Mouse (Mus musculus) forebrain, postnatal 0 days (tissue): Measurements from ENCODE around the gene Edn1. TPM values are rescaled to one million over a fixed set of nuclear protein-coding genes. Genes with fewer than 3 reads are reported as not detected.

Experiments
- ATAC-seq: fragments of 200-750 bp; cut with Nextera tagmentation; 2 replicates; pipeline ENCODE4 v1.8.0; 2017; ENCODE audit warnings: mild to moderate bottlenecking, moderate library complexity
- DNase-seq: peaks from one replicate; pipeline ENCODE4 v3.0.0-alpha.2; 2015
- H3K27ac ChIP-seq: fragments of 300-500 bp; sonication (generic); 2 replicates; pipeline ENCODE4 v1.5.1; 2014; ENCODE audit warnings: low read depth, mild to moderate bottlenecking, antibody characterized with exemption, low read length, moderate library complexity, mixed read lengths
- H3K27me3 ChIP-seq: fragments of 300-500 bp; sonication (generic); 2 replicates; pipeline ENCODE4 v1.6.1; 2014; ENCODE audit warnings: mild to moderate bottlenecking, low read length, mixed read lengths; ENCODE audit not compliant: insufficient read depth
- H3K36me3 ChIP-seq: fragments of 300-500 bp; sonication (generic); 2 replicates; pipeline ENCODE4 v1.6.1; 2014; ENCODE audit warnings: mild to moderate bottlenecking, moderate library complexity; ENCODE audit not compliant: insufficient read depth
- H3K4me1 ChIP-seq: fragments of 300-500 bp; sonication (generic); 2 replicates; pipeline ENCODE4 v1.6.1; 2014; ENCODE audit warnings: antibody characterized with exemption; ENCODE audit not compliant: insufficient read depth
- H3K4me2 ChIP-seq: fragments of 300-500 bp; sonication (generic); 2 replicates; pipeline ENCODE4 v1.6.1; 2014; ENCODE audit warnings: low read depth, mild to moderate bottlenecking, moderate library complexity
- H3K4me3 ChIP-seq: fragments of 300-500 bp; sonication (generic); 2 replicates; pipeline ENCODE4 v1.5.1; 2014; ENCODE audit warnings: low read depth, low read length, mixed read lengths
- H3K9ac ChIP-seq: fragments of 300-500 bp; sonication (generic); 2 replicates; pipeline ENCODE4 v1.6.1; 2014; ENCODE audit warnings: mild to moderate bottlenecking
- H3K9me3 ChIP-seq: fragments of 300-500 bp; sonication (generic); 2 replicates; pipeline ENCODE4 v1.6.1; 2016; ENCODE audit warnings: low read length
- CTCF ChIP-seq: sonication (generic); IDR thresholded peaks from 2 replicates; pipeline ENCODE4 v1.5.1; 2016; ENCODE audit warnings: antibody characterized with exemption, control low read depth, low read depth
- WGBS: fragments of 180-500 bp; shearing (Covaris S2); extraction: QIAGEN DNeasy Blood & Tissue Kit; methylation state at CpG from one replicate; pipeline ENCODE4 v1.1.7; 2014; 5-methylcytosine and 5-hydroxymethylcytosine counted together
- polyA plus RNA-seq: library from polyadenylated mRNA; unstranded; fragments of >200 nt; fragmentation: Nextera tagmentation; extraction: Ambion mirVana; gene quantifications from 2 replicates; pipeline ENCODE4 v1.2.1, GENCODE M21; 2015
- total RNA-seq: library from RNA; depleted of rRNA; stranded (reverse); fragments of >200 nt; gene quantifications from 2 replicates; pipeline ENCODE4 v1.2.3, GENCODE M21; 2014

Gene Edn1
- total and polyA plus RNA-seq, 2 experiments from 2014 or later, result 2.3 to 2.7 TPM

- H3K4me3 ChIP-seq, result no peak overlapping the region
- no peaks in the 10 kb centered on the region for H3K36me3 ChIP-seq
- ATAC-seq (no peak), DNase-seq (no peak)
- H3K27me3 ChIP-seq, result no peaks in the 10 kb centered on the region
- H3K4me2 ChIP-seq, result no peak overlapping the region
- H3K4me1 ChIP-seq, result no peaks in the 10 kb centered on the region
- H3K9ac ChIP-seq, result no peak overlapping the region
- no peak overlapping the region for H3K27ac ChIP-seq
- WGBS, result 94% methylated on average over 2 of the region's 2 CpGs
- no peaks in the 10 kb centered on the region for H3K9me3 ChIP-seq
- TF ChIP-seq CTCF, result no peak
These were observed 23.5 kb upstream of the Edn1 start for GRCm38 (mm10) chr13:42277751-42278150.

GRCm38 (mm10) chr13:42285896-42286295, 15.4 kb upstream of the Edn1 start:
- H3K4me3 ChIP-seq, result no peak overlapping the region
- H3K36me3 ChIP-seq, result no peaks in the 10 kb centered on the region
- no peaks in the 10 kb centered on the region for H3K9me3 ChIP-seq
- no peak overlapping the region for H3K4me2 ChIP-seq
- no peak for TF ChIP-seq CTCF
- H3K27me3 ChIP-seq, result no peaks in the 10 kb centered on the region
- DNase-seq (no peak), ATAC-seq (no peak)
- H3K4me1 ChIP-seq, result no peaks in the 10 kb centered on the region
- H3K27ac ChIP-seq, result no peak overlapping the region
- WGBS, result 83% methylated on average over 3 of the region's 3 CpGs
- H3K9ac ChIP-seq, result no peak overlapping the region

- H3K27ac ChIP-seq, result no peak overlapping the region
- H3K9me3 ChIP-seq, result no peaks in the 10 kb centered on the region
- no peaks in the 10 kb centered on the region for H3K27me3 ChIP-seq
- H3K4me3 ChIP-seq, result no peak overlapping the region
- ATAC-seq (no peak), DNase-seq (no peak)
- no peak overlapping the region for H3K4me2 ChIP-seq
- no peak overlapping the region for H3K9ac ChIP-seq
- H3K4me1 ChIP-seq, result no peaks in the 10 kb centered on the region
- TF ChIP-seq CTCF, result no peak
- whole genome bisulfite sequencing, result 91% methylated on average over 4 of the region's 4 CpGs
- no peaks in the 10 kb centered on the region for H3K36me3 ChIP-seq
These were observed 14.5 kb upstream of the Edn1 start for GRCm38 (mm10) chr13:42286768-42287167.

DNA sequence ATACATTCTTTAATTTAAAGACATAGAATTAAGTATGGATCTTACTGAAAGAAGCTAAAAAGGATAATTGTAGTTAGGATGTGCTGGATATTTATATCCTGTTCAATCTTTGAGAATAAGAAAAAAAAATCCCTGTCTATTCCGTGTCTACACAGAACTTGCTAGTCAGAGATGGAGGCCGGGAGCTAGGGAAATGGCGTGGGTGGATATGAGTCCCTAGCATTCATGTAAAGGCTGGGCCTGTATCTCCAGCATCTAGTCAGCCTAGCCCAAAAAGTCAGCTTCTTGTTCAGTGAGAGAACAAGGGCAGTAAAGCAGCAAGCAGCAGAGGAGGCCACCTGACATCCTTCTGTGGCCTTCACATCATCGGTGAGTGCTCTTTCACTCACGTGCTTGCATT, 8.7 kb upstream of the Edn1 start:
- Histone ChIP-seq H3K27ac (no peak overlapping the region), H3K27me3 (no peaks in the 10 kb centered on the region), H3K9ac (no peak overlapping the region), H3K4me1 (no peaks in the 10 kb centered on the region), H3K36me3 (no peaks in the 10 kb centered on the region), H3K4me2 (no peak overlapping the region), H3K4me3 (no peak overlapping the region), H3K9me3 (no peaks in the 10 kb centered on the region)
- ATAC-seq, result no peak
- 85% methylated on average over 5 of the region's 5 CpGs for WGBS
- no peak for TF ChIP-seq CTCF
- DNase-seq, result no peak

- Histone ChIP-seq H3K36me3 (no peaks in the 10 kb centered on the region), H3K4me2 (no peak overlapping the region), H3K4me1 (peaks cover 11% of the 10 kb centered on the region; the same call in 1 of the 2 replicates), H3K9me3 (no peaks in the 10 kb centered on the region), H3K9ac (no peak overlapping the region), H3K27ac (no peak overlapping the region), H3K4me3 (no peak overlapping the region), H3K27me3 (peaks cover 18% of the 10 kb centered on the region)
- 47% methylated on average over 8 of the region's 8 CpGs for WGBS
- TF ChIP-seq CTCF, result no peak
- no peak for DNase-seq
- ATAC-seq, result no peak
These were observed 3.0 kb upstream of the Edn1 start for GRCm38 (mm10) chr13:42298302-42298701.

DNA sequence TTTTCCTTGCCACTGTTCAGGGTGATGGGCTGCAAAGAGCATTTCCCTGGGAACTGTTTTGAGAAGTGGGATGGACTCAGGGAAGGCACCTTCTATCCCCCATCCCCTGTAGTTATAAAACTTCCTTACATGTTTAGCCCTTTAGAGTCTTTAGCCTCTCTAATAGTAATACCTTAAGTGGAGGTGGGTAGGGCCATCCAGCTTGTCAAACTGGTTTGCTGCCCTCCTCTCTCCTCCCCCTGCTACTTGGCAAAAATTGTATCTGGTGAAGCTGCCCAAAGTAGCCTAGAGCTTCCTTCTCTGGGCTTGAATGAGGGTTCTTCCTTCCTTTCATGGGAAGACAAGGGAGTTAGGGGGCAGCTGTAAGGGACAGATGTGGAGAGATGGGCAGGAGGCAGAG, 2.5 kb upstream of the Edn1 start:
- Histone ChIP-seq H3K9ac (no peak overlapping the region), H3K4me3 (no peak overlapping the region), H3K4me2 (no peak overlapping the region), H3K9me3 (no peaks in the 10 kb centered on the region), H3K27ac (no peak overlapping the region), H3K27me3 (peaks cover 18% of the 10 kb centered on the region), H3K4me1 (peaks cover 11% of the 10 kb centered on the region; the same call in 1 of the 2 replicates), H3K36me3 (no peaks in the 10 kb centered on the region)
- no peak for DNase-seq
- ATAC-seq, result no peak
- TF ChIP-seq CTCF, result no peak

GRCm38 (mm10) chr13:42300567-42300966, 709 bp upstream of the Edn1 start:
- Histone ChIP-seq H3K9me3 (no peaks in the 10 kb centered on the region), H3K27me3 (peaks cover 18% of the 10 kb centered on the region), H3K4me2 (peak overlapping the region; percentile 64), H3K27ac (no peak overlapping the region), H3K4me1 (peaks cover 11% of the 10 kb centered on the region; the same call in 1 of the 2 replicates), H3K9ac (no peak overlapping the region), H3K4me3 (peak overlapping the region; percentile 32; the same call in 1 of the 2 replicates), H3K36me3 (no peaks in the 10 kb centered on the region)
- peak; percentile 83 for TF ChIP-seq CTCF
- under 1% methylated on average over 11 of the region's 11 CpGs for WGBS
- DNase-seq (peak; percentile 78), ATAC-seq (peak; percentile 36; the same call in 1 of the 2 replicates)
